8 mouse cellular contexts compared by ENCODE assay signal in genomic region chr11:53891505-53892451, GRCm38 (mm10). TPM values are rescaled to one million over a fixed set of nuclear protein-coding genes. Genes with fewer than 3 reads are reported as not detected.
DNase-seq lines count a peak whose midpoint lies in the region; ATAC-seq lines count a peak whose summit lies in the region.

Gene Slc22a5 (minus strand): TSS chr11:53891660.

- intact Hi-C loops in gastrocnemius, postnatal 14 days (cut with DNase I; ENCODE audit: low total_unique reads): no loop called here
- intact Hi-C loops in left cerebral cortex, postnatal 10 days (cut with DNase I): loop anchor here (5.0 kb wide), 1 partner anchor 91 kb away; the partner anchor contains the start of gene Slc22a21

- peak; percentile 95 for ATAC-seq in inflammation-experienced regulatory T-cells, adult 6 months
- ATAC-seq in megakaryocyte-erythroid progenitor cell, adult 5-6 weeks (replicated peaks; ENCODE audit: low FRiP score, low TSS enrichment, poor library complexity, severe bottlenecking): peak; percentile 96

- peak; percentile 100 for DNase-seq in adrenal gland, adult (ENCODE audit: inconsistent age in 2 of 2, low spot score in 1 of 2)
- DNase-seq in embryo, embryonic 10.5 days (ENCODE audit: low spot score): peak; percentile 99
- DNase-seq in gastrocnemius, postnatal 14 days: peak; percentile 99
- DNase-seq in left cerebral cortex, postnatal 10 days (ENCODE audit: extremely low spot score in 1 of 2, low spot score in 2 of 2): peak; percentile 99
- DNase-seq in right cerebral cortex, postnatal 25 days: peak; percentile 97
- peak; percentile 98 to 100 for DNase-seq in urinary bladder, postnatal 4 days (ENCODE audit: low spot score in 2 of 2)

RNA-seq across cellular contexts. Expression of gene Slc22a5, which starts in this region (rescaled TPM):
- total RNA-seq in gastrocnemius, postnatal 14 days (2021): 10 to 100 TPM; 11.1 to 11.2 TPM
- 10 to 100 TPM in 2 of 3 experiments, 1 to 10 TPM in 1; 8.9 to 15.5 (median 12.7) TPM for polyA plus RNA-seq in inflammation-experienced regulatory T-cells, adult 6 months (2017; shearing (Covaris generic))
- 10 to 100 TPM; 10.4 to 14.2 TPM for total RNA-seq in left cerebral cortex, postnatal 10 days (2021)
- 6.3 and 10.5 TPM in 2 replicates for total RNA-seq in megakaryocyte-erythroid progenitor cell, adult 5-6 weeks (2014; fragmentation: Nextera tagmentation)
- total RNA-seq in megakaryocyte-erythroid progenitor cell, adult 5-6 weeks (2017): 7.0 and 11.2 TPM in 2 replicates

Comparison
In these comparisons a context has a peak if more than half of its experiments do, and no peak if none do; other contexts are left out.
1. Peak in every context shown above with its lines: DNase-seq and ATAC-seq.